Mouse (Mus musculus) liver, embryonic 14.5 days (tissue): ENCODE data around the gene Nenf.

Experiments used
- CTCF ChIP-seq: IDR thresholded peaks from 2 replicates; pipeline ENCODE4 v1.5.1; 2016; ENCODE audit warnings: antibody characterized with exemption, low read depth, control low read depth
- EP300 ChIP-seq: IDR thresholded peaks from 2 replicates; pipeline ENCODE4 v1.6.1; 2016; ENCODE audit warnings: antibody characterized with exemption, low read depth

DNA sequence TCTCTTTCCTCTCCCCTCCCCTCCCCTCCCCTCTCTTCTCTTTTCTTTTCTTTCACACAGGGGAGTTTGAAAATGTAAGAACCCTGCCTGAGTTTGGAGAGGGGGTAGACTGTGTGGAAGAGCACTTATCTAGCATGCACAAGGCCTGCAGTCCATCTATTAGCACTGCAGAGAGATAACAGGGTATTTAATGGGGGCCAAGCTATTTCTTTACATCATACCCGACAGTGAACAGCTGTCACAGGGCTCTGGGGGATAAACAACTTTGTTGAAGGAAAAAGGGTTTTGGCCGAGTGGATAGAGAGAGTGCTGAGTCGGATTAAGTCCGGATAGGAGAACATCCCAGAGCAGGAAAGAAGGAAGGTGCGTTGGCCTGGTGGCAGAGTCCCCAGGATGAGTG is 31.0 kb upstream of the Nenf start:
- TF ChIP-seq CTCF (no peak), EP300 (no peak)
